Mouse (Mus musculus): ENCODE measurements around the gene Ifitm10. TPM values are rescaled to one million over a fixed set of nuclear protein-coding genes. Genes with fewer than 3 reads are reported as not detected.
A peak's percentile ranks its signal among the peaks of the same experiment; 100 is the strongest.

Gene Ifitm10
- polyA plus RNA-seq, 1 experiment from 2014 or later, result 14.7 TPM

GRCm38 (mm10) chr7:142389961-142390650 lies 16.6 kb upstream of the Ifitm10 start:
- H3K9ac ChIP-seq (replicated peaks), result no peak overlapping the region
- no peak overlapping the region for H3K4me2 ChIP-seq
- H3K27me3 ChIP-seq (replicated peaks), result no peaks in the 10 kb centered on the region
- no peak overlapping the region for H3K27ac ChIP-seq (replicated peaks)
- ATAC-seq (ENCODE audit: low FRiP score), result no peak
- no peak overlapping the region for H3K4me3 ChIP-seq (replicated peaks)
- H3K9me3 ChIP-seq (replicated peaks), result no peaks in the 10 kb centered on the region
- peaks cover 29% of the 10 kb centered on the region for H3K4me1 ChIP-seq
- peaks cover 4% of the 10 kb centered on the region; the same call in 1 of the 2 replicates for H3K36me3 ChIP-seq
- WGBS, result 89% methylated on average over 3 of the region's 3 CpGs

- Histone ChIP-seq H3K4me3 (replicated peaks) (no peak overlapping the region), H3K4me1 (peaks cover 30% of the 10 kb centered on the region), H3K27me3 (replicated peaks) (no peaks in the 10 kb centered on the region), H3K27ac (replicated peaks) (no peak overlapping the region), H3K4me2 (no peak overlapping the region), H3K36me3 (peaks cover 18% of the 10 kb centered on the region), H3K9me3 (replicated peaks) (no peaks in the 10 kb centered on the region), H3K9ac (replicated peaks) (no peak overlapping the region)
- 96% methylated on average over 2 of the region's 2 CpGs for WGBS
- ATAC-seq (ENCODE audit: low FRiP score), result no peak
These were observed 15.2 kb upstream of the Ifitm10 start for GRCm38 (mm10) chr7:142388740-142389139.

- peak; percentile 19 for ATAC-seq (ENCODE audit: low FRiP score)
- Histone ChIP-seq H3K4me1 (peaks cover 30% of the 10 kb centered on the region), H3K4me3 (replicated peaks) (peak overlapping the region; percentile 86), H3K27ac (replicated peaks) (peak overlapping the region; percentile 72), H3K9me3 (replicated peaks) (no peaks in the 10 kb centered on the region), H3K36me3 (peaks cover 23% of the 10 kb centered on the region), H3K9ac (replicated peaks) (0 out of 2 replicates have a peak overlapping the region, but pooled peaks have one; percentile 3), H3K4me2 (peak overlapping the region; percentile 91), H3K27me3 (replicated peaks) (no peaks in the 10 kb centered on the region)
- WGBS, result 93% methylated on average over 1 of the region's 1 CpGs
These were observed 14.6 kb upstream of the Ifitm10 start for GRCm38 (mm10) chr7:142388198-142388597.

GRCm38 (mm10) chr7:142387419-142388148 lies 14.0 kb upstream of the Ifitm10 start, which contains the start of gene Ctsd:
Gene Ctsd, minus strand, starts transcription at chr7:142388038.
- Histone ChIP-seq H3K4me3 (replicated peaks) (peak within 1 kb of the TSS; percentile 86), H3K9me3 (replicated peaks) (no peaks in the 10 kb centered on the region), H3K4me2 (peak within 1 kb of the TSS; percentile 91), H3K9ac (replicated peaks) (peak within 1 kb of the TSS; percentile 86), H3K36me3 (peaks cover 29% of the 10 kb centered on the region), H3K27me3 (replicated peaks) (no peaks in the 10 kb centered on the region), H3K4me1 (peaks cover 30% of the 10 kb centered on the region), H3K27ac (replicated peaks) (peak within 1 kb of the TSS; percentile 72)
- under 1% methylated on average over 55 of the region's 55 CpGs for WGBS
- ATAC-seq (ENCODE audit: low FRiP score), result peak; percentile 98

GRCm38 (mm10) chr7:142386621-142387201 lies 13.2 kb upstream of the Ifitm10 start:
- no peak for ATAC-seq (ENCODE audit: low FRiP score)
- WGBS, result 66% methylated on average over 6 of the region's 6 CpGs
- H3K27ac ChIP-seq (replicated peaks), result no peak overlapping the region
- peaks cover 30% of the 10 kb centered on the region for H3K4me1 ChIP-seq
- no peaks in the 10 kb centered on the region for H3K27me3 ChIP-seq (replicated peaks)
- H3K36me3 ChIP-seq, result peaks cover 38% of the 10 kb centered on the region
- peak overlapping the region; percentile 86 for H3K4me3 ChIP-seq (replicated peaks)
- peak overlapping the region; percentile 86 for H3K9ac ChIP-seq (replicated peaks)
- no peaks in the 10 kb centered on the region for H3K9me3 ChIP-seq (replicated peaks)
- peak overlapping the region; percentile 91 for H3K4me2 ChIP-seq

GRCm38 (mm10) chr7:142385742-142386403 lies 12.3 kb upstream of the Ifitm10 start:
- Histone ChIP-seq H3K27me3 (replicated peaks) (no peaks in the 10 kb centered on the region), H3K36me3 (peaks cover 46% of the 10 kb centered on the region), H3K9ac (replicated peaks) (peak overlapping the region; percentile 86; the same call in 1 of the 2 replicates), H3K4me2 (peak overlapping the region; percentile 91), H3K9me3 (replicated peaks) (no peaks in the 10 kb centered on the region), H3K4me1 (peaks cover 30% of the 10 kb centered on the region), H3K27ac (replicated peaks) (no peak overlapping the region), H3K4me3 (replicated peaks) (peak overlapping the region; percentile 86; the same call in 1 of the 2 replicates)
- no peak for ATAC-seq (ENCODE audit: low FRiP score)
- 90% methylated on average over 3 of the region's 3 CpGs for WGBS

GRCm38 (mm10) chr7:142384306-142384705 lies 10.8 kb upstream of the Ifitm10 start:
- Histone ChIP-seq H3K9ac (replicated peaks) (no peak overlapping the region), H3K9me3 (replicated peaks) (no peaks in the 10 kb centered on the region), H3K4me1 (peaks cover 30% of the 10 kb centered on the region), H3K4me3 (replicated peaks) (no peak overlapping the region), H3K36me3 (peaks cover 62% of the 10 kb centered on the region), H3K27ac (replicated peaks) (no peak overlapping the region), H3K27me3 (replicated peaks) (no peaks in the 10 kb centered on the region), H3K4me2 (no peak overlapping the region)
- WGBS, result 89% methylated on average over 10 of the region's 10 CpGs
- ATAC-seq (ENCODE audit: low FRiP score), result no peak

- Histone ChIP-seq H3K9ac (replicated peaks) (no peak within 1 kb of the TSS), H3K27me3 (replicated peaks) (no peaks in the 10 kb centered on the region), H3K4me2 (no peak within 1 kb of the TSS), H3K4me3 (replicated peaks) (no peak within 1 kb of the TSS), H3K36me3 (peaks cover 79% of the 10 kb centered on the region), H3K4me1 (peaks cover 25% of the 10 kb centered on the region), H3K27ac (replicated peaks) (no peak within 1 kb of the TSS), H3K9me3 (replicated peaks) (no peaks in the 10 kb centered on the region)
- 96% methylated on average over 5 of the region's 5 CpGs for WGBS
- ATAC-seq (ENCODE audit: low FRiP score), result no peak
These were observed 9.0 kb upstream of the Ifitm10 start, which contains the start of gene Gm49369 for GRCm38 (mm10) chr7:142382567-142382966. Gene Gm49369, minus strand, starts transcription at chr7:142382667.

- 97% methylated on average over 4 of the region's 4 CpGs for WGBS
- no peak overlapping the region for H3K27ac ChIP-seq (replicated peaks)
- no peak overlapping the region for H3K4me3 ChIP-seq (replicated peaks)
- peaks cover 12% of the 10 kb centered on the region for H3K4me1 ChIP-seq
- H3K9ac ChIP-seq (replicated peaks), result no peak overlapping the region
- ATAC-seq (ENCODE audit: low FRiP score), result no peak
- H3K9me3 ChIP-seq (replicated peaks), result no peaks in the 10 kb centered on the region
- no peak overlapping the region for H3K4me2 ChIP-seq
- H3K36me3 ChIP-seq, result peaks cover 93% of the 10 kb centered on the region
- no peaks in the 10 kb centered on the region for H3K27me3 ChIP-seq (replicated peaks)
These were observed 7.6 kb upstream of the Ifitm10 start for GRCm38 (mm10) chr7:142381175-142381574.

GRCm38 (mm10) chr7:142379186-142379585 lies 5.6 kb upstream of the Ifitm10 start:
- Histone ChIP-seq H3K27ac (replicated peaks) (no peak overlapping the region), H3K9me3 (replicated peaks) (no peaks in the 10 kb centered on the region), H3K27me3 (replicated peaks) (peaks cover 3% of the 10 kb centered on the region), H3K36me3 (peaks cover 92% of the 10 kb centered on the region), H3K4me2 (no peak overlapping the region), H3K4me3 (replicated peaks) (no peak overlapping the region), H3K4me1 (no peaks in the 10 kb centered on the region), H3K9ac (replicated peaks) (no peak overlapping the region)
- no peak for ATAC-seq (ENCODE audit: low FRiP score)
- WGBS, result 93% methylated on average over 6 of the region's 6 CpGs

GRCm38 (mm10) chr7:142377233-142377925 lies 3.8 kb upstream of the Ifitm10 start:
- Histone ChIP-seq H3K9ac (replicated peaks) (no peak overlapping the region), H3K27me3 (replicated peaks) (peaks cover 20% of the 10 kb centered on the region), H3K4me1 (peaks cover 3% of the 10 kb centered on the region), H3K9me3 (replicated peaks) (no peaks in the 10 kb centered on the region), H3K4me2 (no peak overlapping the region), H3K27ac (replicated peaks) (no peak overlapping the region), H3K36me3 (peaks cover 74% of the 10 kb centered on the region), H3K4me3 (replicated peaks) (no peak overlapping the region)
- ATAC-seq (ENCODE audit: low FRiP score), result no peak
- WGBS, result 91% methylated on average over 14 of the region's 14 CpGs
